Mouse (Mus musculus): ENCODE measurements around the gene Slc16a10. TPM values are rescaled to one million over a fixed set of nuclear protein-coding genes. Genes with fewer than 3 reads are reported as not detected.

Slc16a10 gene
- polyA plus RNA-seq, 1 experiment from 2014 or later = 17.2 TPM

DNA sequence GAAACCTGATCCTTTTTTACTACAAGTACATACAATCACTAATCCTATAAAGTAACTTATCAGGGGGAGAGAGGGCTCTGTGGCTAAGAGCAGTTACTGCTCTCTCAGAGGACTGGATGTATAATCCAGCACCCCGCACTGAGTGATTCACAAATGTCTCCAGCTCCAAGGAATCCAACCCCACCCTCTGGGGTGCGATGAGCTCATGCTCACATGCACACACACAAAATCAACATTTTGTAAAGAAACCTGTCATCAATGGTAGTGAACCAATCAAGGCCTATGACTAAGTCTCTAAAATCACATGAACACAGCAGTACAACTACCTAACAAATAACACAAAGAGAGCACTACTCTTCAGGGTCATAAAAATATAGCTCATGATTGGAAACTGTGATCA is 47.3 kb downstream of the Slc16a10 start:
- H3K27me3 ChIP-seq (ENCODE audit: control insufficient read depth, insufficient read depth, low read length) = no peaks in the 10 kb centered on the region
- H3K9ac ChIP-seq (ENCODE audit: low read depth, low read length) = no peak overlapping the region
- no peaks in the 10 kb centered on the region for H3K9me3 ChIP-seq (replicated peaks; ENCODE audit: control insufficient read depth, low read length)
- H3K4me1 ChIP-seq (ENCODE audit: control insufficient read depth, insufficient read depth, low read length) = peaks cover 17% of the 10 kb centered on the region
- no peak overlapping the region for H3K4me2 ChIP-seq
- no peaks in the 10 kb centered on the region for H3K36me3 ChIP-seq (ENCODE audit: control insufficient read depth, insufficient read depth, low read length)
- no peak overlapping the region for H3K4me3 ChIP-seq (ENCODE audit: low read depth, low read length)
- no peak for ATAC-seq (replicated peaks; ENCODE audit: insufficient number of reproducible peaks, low FRiP score, low TSS enrichment)
- H3K27ac ChIP-seq (ENCODE audit: low read depth, low read length) = no peak overlapping the region
- 76% methylated on average over 2 of the region's 2 CpGs for WGBS (ENCODE audit: insufficient replicate concordance)

- no peaks in the 10 kb centered on the region for H3K36me3 ChIP-seq (ENCODE audit: control insufficient read depth, insufficient read depth, low read length)
- H3K4me1 ChIP-seq (ENCODE audit: control insufficient read depth, insufficient read depth, low read length) = peaks cover 17% of the 10 kb centered on the region
- no peak overlapping the region for H3K9ac ChIP-seq (ENCODE audit: low read depth, low read length)
- H3K9me3 ChIP-seq (replicated peaks; ENCODE audit: control insufficient read depth, low read length) = no peaks in the 10 kb centered on the region
- no peaks in the 10 kb centered on the region for H3K27me3 ChIP-seq (ENCODE audit: control insufficient read depth, insufficient read depth, low read length)
- no peak overlapping the region for H3K27ac ChIP-seq (ENCODE audit: low read depth, low read length)
- no peak overlapping the region for H3K4me2 ChIP-seq
- ATAC-seq (replicated peaks; ENCODE audit: insufficient number of reproducible peaks, low FRiP score, low TSS enrichment) = no peak
- H3K4me3 ChIP-seq (ENCODE audit: low read depth, low read length) = no peak overlapping the region
Observed at GRCm38 (mm10) chr10:40093526-40093925, 48.5 kb downstream of the Slc16a10 start.

DNA sequence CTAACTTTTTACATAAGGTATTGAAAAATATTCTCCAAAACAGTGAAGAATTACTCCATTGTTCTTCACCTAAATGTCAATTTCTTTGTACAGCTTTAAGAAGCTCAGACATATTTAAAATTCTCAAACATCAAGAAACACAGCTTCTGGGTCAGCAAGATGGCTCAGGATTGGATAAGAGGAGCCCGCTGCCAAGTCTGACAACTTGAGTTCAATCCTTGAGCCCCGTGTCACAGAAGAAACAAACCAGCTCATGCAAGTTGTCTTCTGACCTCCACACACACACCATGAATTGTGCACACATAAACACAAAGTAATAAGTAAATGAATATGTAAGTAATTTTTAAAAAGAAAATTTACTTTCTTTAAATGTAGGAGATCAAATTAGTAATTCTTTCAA is 50.6 kb downstream of the Slc16a10 start:
- Histone ChIP-seq H3K9me3 (replicated peaks; ENCODE audit: control insufficient read depth, low read length) (no peaks in the 10 kb centered on the region), H3K9ac (ENCODE audit: low read depth, low read length) (no peak overlapping the region), H3K4me1 (ENCODE audit: control insufficient read depth, insufficient read depth, low read length) (peaks cover 17% of the 10 kb centered on the region), H3K27me3 (ENCODE audit: control insufficient read depth, insufficient read depth, low read length) (no peaks in the 10 kb centered on the region), H3K4me2 (no peak overlapping the region), H3K27ac (ENCODE audit: low read depth, low read length) (no peak overlapping the region), H3K36me3 (ENCODE audit: control insufficient read depth, insufficient read depth, low read length) (no peaks in the 10 kb centered on the region), H3K4me3 (ENCODE audit: low read depth, low read length) (no peak overlapping the region)
- 77% methylated on average over 2 of the region's 2 CpGs for WGBS (ENCODE audit: insufficient replicate concordance)
- no peak for ATAC-seq (replicated peaks; ENCODE audit: insufficient number of reproducible peaks, low FRiP score, low TSS enrichment)

- Histone ChIP-seq H3K9me3 (replicated peaks; ENCODE audit: control insufficient read depth, low read length) (no peaks in the 10 kb centered on the region), H3K4me2 (no peak overlapping the region), H3K36me3 (ENCODE audit: control insufficient read depth, insufficient read depth, low read length) (no peaks in the 10 kb centered on the region), H3K27me3 (ENCODE audit: control insufficient read depth, insufficient read depth, low read length) (no peaks in the 10 kb centered on the region), H3K27ac (ENCODE audit: low read depth, low read length) (no peak overlapping the region), H3K4me3 (ENCODE audit: low read depth, low read length) (no peak overlapping the region), H3K9ac (ENCODE audit: low read depth, low read length) (no peak overlapping the region), H3K4me1 (ENCODE audit: control insufficient read depth, insufficient read depth, low read length) (peaks cover 17% of the 10 kb centered on the region)
- ATAC-seq (replicated peaks; ENCODE audit: insufficient number of reproducible peaks, low FRiP score, low TSS enrichment) = no peak
- 62% methylated on average over 11 of the region's 11 CpGs for WGBS (ENCODE audit: insufficient replicate concordance)
Observed at GRCm38 (mm10) chr10:40090504-40091428, 51.3 kb downstream of the Slc16a10 start.

DNA sequence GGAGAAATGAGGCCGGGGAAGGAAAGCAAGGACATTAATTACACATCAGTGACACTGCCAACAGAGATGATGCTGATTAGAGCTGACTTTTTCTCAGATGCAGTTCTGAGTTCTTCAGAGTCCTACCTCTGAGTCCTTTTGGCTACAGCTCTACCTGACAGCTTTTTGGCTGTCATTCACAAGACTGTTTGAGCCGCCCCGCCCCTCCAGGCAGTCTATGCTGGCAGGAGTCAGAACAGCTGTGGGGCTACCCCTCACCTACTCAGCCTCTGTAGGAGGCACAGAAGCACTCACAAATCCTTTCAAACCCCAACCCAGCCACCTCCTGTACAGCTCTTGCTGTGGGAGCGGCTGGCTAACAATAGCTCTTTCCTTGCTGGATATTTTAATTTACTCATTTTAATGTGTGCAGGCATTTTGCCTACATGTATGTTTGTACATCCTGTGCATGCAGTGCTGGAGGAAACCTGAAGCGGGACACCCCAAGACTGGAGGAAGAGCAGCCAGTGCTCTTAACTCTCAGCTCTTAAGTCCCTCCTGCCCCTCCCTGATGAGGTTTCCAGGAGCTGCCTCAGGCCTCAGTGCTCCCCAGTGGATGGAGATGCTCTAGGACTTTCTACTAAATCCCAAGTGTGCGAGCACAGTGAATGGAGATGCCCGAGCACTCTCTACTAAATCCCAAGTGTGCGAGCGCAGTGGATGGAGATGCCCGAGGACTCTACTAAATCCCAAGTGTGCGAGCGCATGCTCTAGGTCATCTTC is 57.5 kb downstream of the Slc16a10 start:
- Histone ChIP-seq H3K9ac (ENCODE audit: low read depth, low read length) (no peak overlapping the region), H3K4me1 (ENCODE audit: control insufficient read depth, insufficient read depth, low read length) (peaks cover 4% of the 10 kb centered on the region; the same call in 1 of the 2 replicates), H3K36me3 (ENCODE audit: control insufficient read depth, insufficient read depth, low read length) (no peaks in the 10 kb centered on the region), H3K4me3 (ENCODE audit: low read depth, low read length) (no peak overlapping the region), H3K4me2 (no peak overlapping the region), H3K27ac (ENCODE audit: low read depth, low read length) (no peak overlapping the region), H3K27me3 (ENCODE audit: control insufficient read depth, insufficient read depth, low read length) (no peaks in the 10 kb centered on the region), H3K9me3 (replicated peaks; ENCODE audit: control insufficient read depth, low read length) (no peaks in the 10 kb centered on the region)
- WGBS (ENCODE audit: insufficient replicate concordance) = 74% methylated on average over 12 of the region's 12 CpGs
- no peak for ATAC-seq (replicated peaks; ENCODE audit: insufficient number of reproducible peaks, low FRiP score, low TSS enrichment)

DNA sequence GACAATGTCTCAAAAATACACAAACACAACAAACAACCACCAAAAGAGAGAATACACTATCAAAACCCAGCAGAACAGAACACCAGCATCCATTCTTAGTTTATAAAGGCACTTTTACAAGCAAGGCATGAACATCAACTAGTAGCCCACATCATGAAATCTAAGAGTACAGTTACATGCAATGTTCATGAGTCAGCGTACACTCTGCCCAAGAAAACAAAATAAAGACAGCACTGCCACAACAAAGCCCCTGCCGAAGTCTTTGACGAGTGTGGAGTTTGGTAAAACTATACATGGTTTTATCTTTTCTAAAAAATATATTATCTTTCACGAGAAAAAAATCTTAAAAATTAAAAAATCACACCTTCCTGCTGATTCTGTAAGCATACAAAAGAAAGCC is 58.5 kb downstream of the Slc16a10 start:
- no peak overlapping the region for H3K9ac ChIP-seq (ENCODE audit: low read depth, low read length)
- peaks cover 4% of the 10 kb centered on the region; the same call in 1 of the 2 replicates for H3K4me1 ChIP-seq (ENCODE audit: control insufficient read depth, insufficient read depth, low read length)
- no peak for ATAC-seq (replicated peaks; ENCODE audit: insufficient number of reproducible peaks, low FRiP score, low TSS enrichment)
- no peaks in the 10 kb centered on the region for H3K36me3 ChIP-seq (ENCODE audit: control insufficient read depth, insufficient read depth, low read length)
- H3K4me2 ChIP-seq = no peak overlapping the region
- no peaks in the 10 kb centered on the region for H3K27me3 ChIP-seq (ENCODE audit: control insufficient read depth, insufficient read depth, low read length)
- H3K27ac ChIP-seq (ENCODE audit: low read depth, low read length) = no peak overlapping the region
- H3K4me3 ChIP-seq (ENCODE audit: low read depth, low read length) = no peak overlapping the region
- no peaks in the 10 kb centered on the region for H3K9me3 ChIP-seq (replicated peaks; ENCODE audit: control insufficient read depth, low read length)
- 86% methylated on average over 4 of the region's 4 CpGs for WGBS (ENCODE audit: insufficient replicate concordance)

DNA sequence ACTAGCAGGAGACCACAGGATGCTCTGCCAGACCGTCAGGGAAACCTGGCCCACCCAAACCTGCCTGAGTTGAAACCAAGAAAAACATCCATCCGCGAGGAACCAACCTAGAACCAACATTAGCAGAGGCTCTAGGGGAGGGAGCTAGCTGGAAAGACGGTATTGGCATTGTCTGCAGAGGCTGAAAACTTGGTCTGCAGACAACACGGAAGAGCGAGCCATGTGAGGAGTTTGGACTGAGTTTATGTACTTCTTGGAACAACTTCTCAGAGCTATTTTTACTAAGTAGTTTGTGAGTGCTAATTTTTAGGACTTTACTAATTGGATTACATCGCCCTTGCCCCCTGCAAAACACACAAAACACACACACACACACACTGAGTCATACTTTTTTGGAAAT is 59.4 kb downstream of the Slc16a10 start:
- H3K4me2 ChIP-seq = no peak overlapping the region
- no peak for ATAC-seq (replicated peaks; ENCODE audit: insufficient number of reproducible peaks, low FRiP score, low TSS enrichment)
- WGBS (ENCODE audit: insufficient replicate concordance) = 84% methylated on average over 7 of the region's 7 CpGs
- H3K9me3 ChIP-seq (replicated peaks; ENCODE audit: control insufficient read depth, low read length) = no peaks in the 10 kb centered on the region
- no peaks in the 10 kb centered on the region for H3K36me3 ChIP-seq (ENCODE audit: control insufficient read depth, insufficient read depth, low read length)
- H3K27ac ChIP-seq (ENCODE audit: low read depth, low read length) = no peak overlapping the region
- H3K9ac ChIP-seq (ENCODE audit: low read depth, low read length) = no peak overlapping the region
- H3K4me3 ChIP-seq (ENCODE audit: low read depth, low read length) = no peak overlapping the region
- H3K4me1 ChIP-seq (ENCODE audit: control insufficient read depth, insufficient read depth, low read length) = peaks cover 4% of the 10 kb centered on the region; the same call in 1 of the 2 replicates
- no peaks in the 10 kb centered on the region for H3K27me3 ChIP-seq (ENCODE audit: control insufficient read depth, insufficient read depth, low read length)

DNA sequence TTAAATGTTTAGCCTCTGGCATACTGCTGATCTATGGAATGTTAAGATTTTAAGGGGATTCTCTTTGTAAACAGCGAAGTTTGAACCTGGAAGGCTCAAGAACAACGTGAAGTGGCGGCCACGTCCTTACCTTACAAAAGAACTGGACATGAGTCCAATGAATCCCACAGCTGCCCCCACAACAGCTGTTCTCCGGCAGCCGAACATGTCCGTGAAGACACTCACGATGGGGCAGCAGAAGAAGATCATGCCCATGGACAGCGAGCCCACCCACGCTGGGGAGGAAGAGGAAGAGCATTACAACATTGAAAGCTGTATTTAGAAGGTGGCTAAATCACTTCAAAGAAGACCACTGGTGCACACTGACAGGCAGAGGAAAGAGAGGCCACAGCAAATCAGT is 61.5 kb downstream of the Slc16a10 start:
- H3K4me2 ChIP-seq = no peak overlapping the region
- ATAC-seq (replicated peaks; ENCODE audit: insufficient number of reproducible peaks, low FRiP score, low TSS enrichment) = no peak
- 83% methylated on average over 10 of the region's 10 CpGs for WGBS (ENCODE audit: insufficient replicate concordance)
- H3K4me3 ChIP-seq (ENCODE audit: low read depth, low read length) = no peak overlapping the region
- H3K4me1 ChIP-seq (ENCODE audit: control insufficient read depth, insufficient read depth, low read length) = peaks cover 2% of the 10 kb centered on the region; the same call in 1 of the 2 replicates
- H3K9me3 ChIP-seq (replicated peaks; ENCODE audit: control insufficient read depth, low read length) = no peaks in the 10 kb centered on the region
- H3K9ac ChIP-seq (ENCODE audit: low read depth, low read length) = no peak overlapping the region
- H3K27me3 ChIP-seq (ENCODE audit: control insufficient read depth, insufficient read depth, low read length) = no peaks in the 10 kb centered on the region
- H3K36me3 ChIP-seq (ENCODE audit: control insufficient read depth, insufficient read depth, low read length) = no peaks in the 10 kb centered on the region
- no peak overlapping the region for H3K27ac ChIP-seq (ENCODE audit: low read depth, low read length)

Measured in heart, embryonic 11.5 days (tissue).